Mouse (Mus musculus): ENCODE measurements at regions not wholly inside any gene's neighbourhood (a gene's known extent, or its start where the extent isn't known, plus 50 kb on each side); places are given as distances from the start of the nearest gene placed in this dataset.

DNA sequence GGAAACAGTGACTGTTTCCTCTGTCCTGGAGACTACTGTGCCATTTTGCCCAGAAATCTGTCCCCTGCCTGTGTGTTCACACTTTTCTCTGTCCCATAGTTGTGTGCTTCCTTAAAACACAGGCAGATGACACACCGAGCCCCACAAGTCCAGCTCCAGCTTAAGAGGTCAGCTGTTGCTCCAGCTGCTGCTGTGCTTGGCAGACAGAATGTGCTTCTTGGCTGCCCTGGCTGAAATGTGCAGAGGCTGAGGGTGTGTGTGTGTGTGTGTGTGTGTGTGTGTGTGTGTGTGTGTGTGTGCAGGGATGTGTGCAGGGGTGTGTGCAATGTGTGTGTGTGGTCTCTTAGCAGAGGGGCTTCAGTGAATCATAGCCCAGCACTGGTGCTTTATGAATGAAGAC lies 89.9 kb upstream of the Cep85l start:
- TF ChIP-seq TAL1 (IDR thresholded peaks at IDR 0.05; ENCODE audit: low read length) (no peak), GATA1 (IDR thresholded peaks at IDR 0.05; ENCODE audit: low read length) (no peak)

Data from erythroblast, embryonic 14.5 days (primary cell).